Mouse (Mus musculus) neural tube, embryonic 15.5 days (tissue): Measurements from ENCODE around the gene Psma7. TPM values are rescaled to one million over a fixed set of nuclear protein-coding genes. Genes with fewer than 3 reads are reported as not detected.

Experiments used
- ATAC-seq: fragments of 200-750 bp; cut with Nextera tagmentation; 2 replicates; pipeline ENCODE4 v1.8.0; 2017; ENCODE audit warnings: mild to moderate bottlenecking, moderate TSS enrichment, moderate library complexity; ENCODE audit not compliant: low FRiP score
- H3K27ac ChIP-seq: fragments of 300-500 bp; sonication (generic); replicated peaks from 2 replicates; pipeline ENCODE4 v1.5.1; 2015; ENCODE audit warnings: mild to moderate bottlenecking, inconsistent platforms
- H3K27me3 ChIP-seq: fragments of 300-500 bp; sonication (generic); replicated peaks from 2 replicates; pipeline ENCODE4 v1.6.1; 2015; ENCODE audit warnings: inconsistent platforms
- H3K36me3 ChIP-seq: fragments of 300-500 bp; sonication (generic); 2 replicates; pipeline ENCODE4 v1.6.1; 2015; ENCODE audit warnings: inconsistent platforms
- H3K4me1 ChIP-seq: fragments of 300-500 bp; sonication (generic); 2 replicates; pipeline ENCODE4 v1.6.1; 2015; ENCODE audit warnings: inconsistent platforms
- H3K4me2 ChIP-seq: fragments of 300-500 bp; sonication (generic); 2 replicates; pipeline ENCODE4 v1.6.1; 2015; ENCODE audit warnings: inconsistent platforms, mild to moderate bottlenecking, moderate library complexity
- H3K4me3 ChIP-seq: fragments of 300-500 bp; sonication (generic); replicated peaks from 2 replicates; pipeline ENCODE4 v1.5.1; 2015; ENCODE audit warnings: mild to moderate bottlenecking, inconsistent platforms
- H3K9ac ChIP-seq: fragments of 300-500 bp; sonication (generic); replicated peaks from 2 replicates; pipeline ENCODE4 v1.6.1; 2015; ENCODE audit warnings: mild to moderate bottlenecking, inconsistent platforms
- H3K9me3 ChIP-seq: fragments of 300-500 bp; sonication (generic); replicated peaks from 2 replicates; pipeline ENCODE4 v1.6.1; 2016; ENCODE audit warnings: inconsistent platforms
- WGBS: fragments of 180-500 bp; shearing (Covaris S2); methylation state at CpG from one replicate; pipeline ENCODE4 v1.1.7; 2015; ENCODE audit warnings: mixed read lengths; 5-methylcytosine and 5-hydroxymethylcytosine counted together
- polyA plus RNA-seq: library from polyadenylated mRNA; unstranded; fragments of >200 nt; fragmentation: Nextera tagmentation; extraction: Ambion mirVana; gene quantifications from 2 replicates; pipeline ENCODE4 v1.2.1, GENCODE M21; 2015

Gene Psma7
- polyA plus RNA-seq, 1 experiment from 2014 or later, result 578 TPM

DNA sequence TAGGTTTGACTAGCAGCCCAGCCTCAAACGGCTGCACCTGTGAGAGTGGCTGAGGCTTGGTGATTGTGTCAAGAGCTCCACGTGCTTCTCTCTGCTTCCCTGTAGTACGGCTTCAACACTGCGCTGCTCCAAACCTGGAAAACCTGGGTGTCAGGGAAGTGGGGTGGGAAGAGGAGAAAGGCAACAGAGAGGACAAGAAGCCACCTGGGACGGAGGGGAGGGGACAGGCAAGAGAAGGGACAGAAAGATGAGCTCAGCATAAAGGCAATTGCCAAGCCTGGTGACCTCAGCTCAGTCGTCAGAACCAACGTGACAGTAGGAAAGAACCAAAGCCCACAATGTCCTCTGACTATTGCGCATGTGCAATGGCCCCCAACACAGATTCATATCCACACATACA is 21.3 kb downstream of the Psma7 start:
- Histone ChIP-seq H3K9ac (no peak overlapping the region), H3K27ac (no peak overlapping the region), H3K9me3 (no peaks in the 10 kb centered on the region), H3K4me2 (no peak overlapping the region), H3K4me3 (no peak overlapping the region), H3K36me3 (no peaks in the 10 kb centered on the region), H3K4me1 (peaks cover 9% of the 10 kb centered on the region), H3K27me3 (peaks cover 29% of the 10 kb centered on the region)
- 84% methylated on average over 8 of the region's 8 CpGs for WGBS
- no peak for ATAC-seq

DNA sequence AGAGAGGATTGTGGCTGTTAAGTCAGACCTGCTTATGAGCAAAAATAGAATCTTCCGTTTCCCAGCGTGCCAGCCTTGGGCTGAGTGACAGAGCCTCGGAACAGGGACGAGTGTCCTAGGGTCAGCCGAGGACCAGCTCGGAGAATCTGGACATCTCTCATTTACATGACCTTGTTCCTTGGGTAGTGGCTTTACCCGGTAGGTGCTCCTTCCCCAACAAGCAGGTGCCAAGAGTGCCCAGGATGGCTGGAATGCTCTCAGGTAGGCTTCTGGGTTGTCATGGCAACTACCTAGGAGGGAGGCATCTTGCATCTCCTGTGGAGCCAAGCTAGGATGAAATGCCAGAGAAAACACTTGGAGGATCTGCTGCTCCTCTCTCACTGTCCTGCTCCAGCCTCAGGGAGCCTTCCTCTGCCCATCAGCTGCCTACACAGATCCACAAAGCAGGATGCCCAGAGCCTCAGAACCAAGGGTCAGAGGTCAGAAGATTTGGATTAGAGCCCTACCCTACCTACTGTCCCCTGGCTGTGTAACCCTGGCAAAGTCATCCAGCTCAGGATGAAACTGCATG is 22.1 kb downstream of the Psma7 start:
- no peaks in the 10 kb centered on the region for H3K9me3 ChIP-seq
- H3K4me1 ChIP-seq, result peaks cover 7% of the 10 kb centered on the region
- H3K27ac ChIP-seq, result no peak overlapping the region
- H3K4me3 ChIP-seq, result no peak overlapping the region
- H3K4me2 ChIP-seq, result no peak overlapping the region
- ATAC-seq, result no peak
- WGBS, result 81% methylated on average over 7 of the region's 7 CpGs
- H3K36me3 ChIP-seq, result no peaks in the 10 kb centered on the region
- H3K9ac ChIP-seq, result no peak overlapping the region
- peaks cover 29% of the 10 kb centered on the region for H3K27me3 ChIP-seq

DNA sequence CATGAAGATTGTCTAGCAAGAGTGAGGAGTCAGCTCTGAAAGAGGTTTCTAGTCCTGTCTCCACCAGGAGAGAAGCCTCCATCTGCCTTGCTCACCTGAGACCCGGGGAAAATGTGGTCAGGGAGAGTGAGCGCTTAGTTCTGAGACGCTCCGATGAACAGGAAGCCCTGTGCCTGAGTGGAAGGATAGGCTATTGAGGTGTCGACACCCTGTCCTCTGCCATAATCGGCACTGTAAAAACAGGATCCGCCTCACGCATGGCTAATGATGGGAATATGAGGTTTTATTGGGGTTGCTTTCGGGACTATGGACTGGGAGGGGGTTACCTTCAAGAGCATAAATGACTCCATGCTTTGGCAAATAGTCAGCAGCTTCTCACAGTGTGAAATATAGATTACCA is 23.7 kb downstream of the Psma7 start:
- WGBS, result 68% methylated on average over 9 of the region's 9 CpGs
- Histone ChIP-seq H3K4me1 (peaks cover under 1% of the 10 kb centered on the region; the same call in 1 of the 2 replicates), H3K27ac (no peak overlapping the region), H3K4me2 (no peak overlapping the region), H3K9ac (no peak overlapping the region), H3K27me3 (peaks cover 29% of the 10 kb centered on the region), H3K4me3 (no peak overlapping the region), H3K36me3 (no peaks in the 10 kb centered on the region), H3K9me3 (no peaks in the 10 kb centered on the region)
- no peak for ATAC-seq

DNA sequence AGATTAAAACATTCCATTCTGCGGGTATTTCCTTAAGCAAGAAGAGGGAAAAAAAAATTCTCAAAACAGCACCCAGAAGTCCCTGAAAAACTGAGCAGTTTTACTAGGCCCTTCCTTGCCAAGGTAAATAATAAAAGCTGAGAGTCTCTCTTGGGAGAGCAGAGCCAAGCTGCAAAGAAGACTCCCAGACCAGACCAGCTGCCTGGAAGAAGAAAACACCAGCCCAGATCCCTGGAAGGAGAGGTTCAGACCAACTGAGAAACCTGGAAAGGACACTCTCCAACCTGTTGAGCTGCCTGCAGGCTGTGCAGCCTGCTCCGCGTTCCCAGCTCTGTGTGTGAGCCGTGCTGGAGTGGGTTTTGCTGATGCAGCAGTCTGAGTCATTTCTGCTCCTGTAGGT is 24.6 kb downstream of the Psma7 start:
- Histone ChIP-seq H3K4me2 (no peak overlapping the region), H3K27me3 (peaks cover 22% of the 10 kb centered on the region), H3K4me3 (no peak overlapping the region), H3K4me1 (no peaks in the 10 kb centered on the region), H3K9ac (no peak overlapping the region), H3K36me3 (no peaks in the 10 kb centered on the region), H3K9me3 (no peaks in the 10 kb centered on the region), H3K27ac (no peak overlapping the region)
- no peak for ATAC-seq
- 76% methylated on average over 4 of the region's 4 CpGs for WGBS

DNA sequence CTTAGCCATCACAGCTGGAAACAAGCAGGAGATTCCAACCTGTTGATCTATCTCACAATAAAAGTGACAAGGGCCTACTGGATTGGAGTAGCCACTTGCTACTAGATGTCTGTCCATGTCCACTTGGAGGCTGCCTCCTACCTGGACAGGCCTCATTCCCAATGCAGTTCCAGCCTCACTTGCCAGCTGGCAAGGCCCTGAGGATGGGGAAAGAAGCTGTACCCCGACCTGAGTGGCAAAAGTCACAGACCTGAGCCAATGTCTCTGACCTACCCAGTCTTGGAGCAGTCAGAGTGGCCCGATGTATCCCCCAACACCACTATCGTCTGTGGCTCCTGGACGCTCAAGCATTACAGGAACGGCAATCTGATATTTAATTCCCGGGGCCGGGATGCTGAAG is 28.5 kb downstream of the Psma7 start:
- H3K27ac ChIP-seq, result no peak overlapping the region
- 96% methylated on average over 7 of the region's 7 CpGs for WGBS
- H3K27me3 ChIP-seq, result no peaks in the 10 kb centered on the region
- H3K36me3 ChIP-seq, result no peaks in the 10 kb centered on the region
- ATAC-seq, result no peak
- H3K4me1 ChIP-seq, result no peaks in the 10 kb centered on the region
- no peak overlapping the region for H3K9ac ChIP-seq
- H3K9me3 ChIP-seq, result no peaks in the 10 kb centered on the region
- H3K4me3 ChIP-seq, result no peak overlapping the region
- H3K4me2 ChIP-seq, result no peak overlapping the region

DNA sequence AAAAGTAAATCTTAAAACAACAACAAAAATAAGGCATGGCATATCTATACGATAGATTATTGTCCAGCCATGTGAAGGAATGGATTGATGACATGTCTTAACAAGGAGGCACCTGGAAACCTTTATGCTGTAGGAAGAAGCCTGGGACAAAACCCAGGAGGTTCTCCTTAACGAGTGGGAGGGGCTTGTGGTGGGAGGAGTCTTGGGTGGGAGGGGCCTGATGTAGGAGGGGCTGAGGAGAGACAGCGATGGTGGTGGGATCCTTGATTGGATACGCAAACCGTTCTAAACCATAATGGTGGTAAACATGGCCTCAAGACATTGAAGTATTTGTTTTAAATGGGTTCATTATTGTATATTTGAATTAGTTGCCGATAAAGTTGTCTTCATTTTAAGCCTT is 30.9 kb downstream of the Psma7 start:
- no peak overlapping the region for H3K9ac ChIP-seq
- H3K4me1 ChIP-seq, result no peaks in the 10 kb centered on the region
- 79% methylated on average over 6 of the region's 6 CpGs for WGBS
- no peaks in the 10 kb centered on the region for H3K9me3 ChIP-seq
- H3K36me3 ChIP-seq, result no peaks in the 10 kb centered on the region
- H3K4me2 ChIP-seq, result no peak overlapping the region
- no peak for ATAC-seq
- no peak overlapping the region for H3K27ac ChIP-seq
- no peak overlapping the region for H3K4me3 ChIP-seq
- H3K27me3 ChIP-seq, result no peaks in the 10 kb centered on the region

DNA sequence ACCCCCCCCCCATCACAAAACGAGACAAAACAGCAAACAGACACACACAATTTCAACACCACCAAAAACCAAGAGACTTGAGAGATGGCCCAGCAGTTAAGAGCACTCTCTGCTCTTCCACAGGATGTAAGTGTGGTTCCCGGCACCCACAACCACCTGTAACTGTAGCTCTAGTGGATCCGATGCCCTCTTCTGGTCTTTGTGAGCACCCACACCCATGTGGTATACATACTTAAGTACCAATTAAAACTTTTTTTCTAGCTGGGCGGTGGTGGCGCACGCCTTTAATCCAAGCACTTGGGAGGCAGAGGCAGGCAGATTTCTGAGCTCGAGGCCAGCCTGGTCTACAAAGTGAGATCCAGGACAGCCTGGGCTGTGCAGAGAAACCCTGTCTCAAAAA is 31.5 kb downstream of the Psma7 start:
- no peak overlapping the region for H3K27ac ChIP-seq
- H3K27me3 ChIP-seq, result no peaks in the 10 kb centered on the region
- H3K36me3 ChIP-seq, result no peaks in the 10 kb centered on the region
- H3K4me1 ChIP-seq, result no peaks in the 10 kb centered on the region
- H3K4me2 ChIP-seq, result no peak overlapping the region
- 91% methylated on average over 7 of the region's 7 CpGs for WGBS
- H3K4me3 ChIP-seq, result no peak overlapping the region
- no peak for ATAC-seq
- H3K9me3 ChIP-seq, result no peaks in the 10 kb centered on the region
- no peak overlapping the region for H3K9ac ChIP-seq

DNA sequence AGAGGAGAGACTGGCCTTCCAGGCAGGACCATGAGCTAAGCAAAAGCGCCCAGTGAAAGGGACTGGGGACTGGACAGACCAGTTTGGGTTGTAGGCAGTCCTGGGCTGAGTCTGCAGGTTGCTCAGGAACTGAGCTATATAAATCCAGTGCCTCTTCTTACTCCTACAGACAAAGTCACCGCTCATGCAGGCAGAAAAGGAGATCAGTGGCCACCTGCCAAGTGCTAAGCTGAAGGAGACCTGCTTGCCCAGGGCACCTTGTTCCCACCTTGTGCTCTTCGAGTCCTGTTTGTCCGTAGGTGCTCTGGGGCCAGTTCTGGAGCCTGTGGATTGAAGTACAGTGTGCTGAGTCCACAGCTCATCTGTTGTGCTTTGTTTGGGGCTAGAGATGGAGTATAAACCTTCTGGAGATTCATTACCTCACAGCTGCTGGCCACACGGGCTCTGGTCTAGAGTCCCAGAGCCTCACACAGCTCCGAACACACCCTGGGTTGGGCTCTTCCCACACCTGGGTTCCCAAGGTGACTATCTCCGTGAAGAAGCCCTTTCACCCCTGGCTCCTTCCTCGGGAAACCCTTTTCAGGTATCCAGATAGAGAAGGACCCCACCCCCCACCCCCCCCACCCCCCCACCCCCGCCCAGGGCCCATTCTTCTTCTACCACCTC is 35.7 kb downstream of the Psma7 start:
- Histone ChIP-seq H3K9ac (no peak overlapping the region), H3K4me1 (no peaks in the 10 kb centered on the region), H3K27me3 (no peaks in the 10 kb centered on the region), H3K9me3 (no peaks in the 10 kb centered on the region), H3K27ac (no peak overlapping the region), H3K4me2 (no peak overlapping the region), H3K36me3 (no peaks in the 10 kb centered on the region), H3K4me3 (no peak overlapping the region)
- no peak for ATAC-seq
- WGBS, result 64% methylated on average over 9 of the region's 9 CpGs

DNA sequence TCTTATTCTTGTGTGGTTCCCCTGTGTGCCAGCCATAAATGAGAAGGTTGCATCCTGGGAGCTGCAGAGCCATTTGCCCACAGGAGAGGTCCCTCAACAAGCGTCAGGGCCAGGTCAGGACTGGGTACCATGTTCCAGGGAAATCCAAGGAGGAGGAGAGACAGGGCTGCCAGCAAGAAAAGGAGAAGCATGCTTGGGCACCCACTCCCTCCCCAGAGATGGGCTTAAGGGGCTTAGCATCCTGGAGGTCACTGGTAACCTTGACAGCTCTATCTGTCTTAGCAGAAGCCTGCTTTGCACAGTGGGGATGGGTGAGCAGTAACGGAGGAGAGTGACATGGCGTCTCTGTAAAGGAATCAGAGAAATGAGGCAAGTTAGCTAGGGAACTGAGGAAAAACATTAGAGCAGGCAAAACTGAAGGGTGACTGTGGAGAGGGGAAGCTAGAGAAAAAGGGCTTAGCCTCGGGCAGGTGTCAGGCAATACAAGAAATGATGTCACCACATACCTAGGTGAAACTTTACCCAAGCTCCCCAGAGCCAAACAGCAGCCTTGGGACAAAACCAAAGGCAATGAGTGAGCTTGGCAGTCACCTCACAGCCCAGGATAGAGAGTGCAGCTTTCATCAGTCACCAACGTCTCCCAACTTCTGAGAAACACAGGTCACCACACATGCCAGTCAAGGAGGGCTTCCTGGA is 36.4 kb downstream of the Psma7 start:
- no peaks in the 10 kb centered on the region for H3K9me3 ChIP-seq
- H3K27ac ChIP-seq, result no peak overlapping the region
- H3K4me1 ChIP-seq, result no peaks in the 10 kb centered on the region
- H3K9ac ChIP-seq, result no peak overlapping the region
- H3K27me3 ChIP-seq, result no peaks in the 10 kb centered on the region
- H3K4me3 ChIP-seq, result no peak overlapping the region
- ATAC-seq, result no peak
- no peak overlapping the region for H3K4me2 ChIP-seq
- no peaks in the 10 kb centered on the region for H3K36me3 ChIP-seq
- WGBS, result 76% methylated on average over 5 of the region's 5 CpGs

DNA sequence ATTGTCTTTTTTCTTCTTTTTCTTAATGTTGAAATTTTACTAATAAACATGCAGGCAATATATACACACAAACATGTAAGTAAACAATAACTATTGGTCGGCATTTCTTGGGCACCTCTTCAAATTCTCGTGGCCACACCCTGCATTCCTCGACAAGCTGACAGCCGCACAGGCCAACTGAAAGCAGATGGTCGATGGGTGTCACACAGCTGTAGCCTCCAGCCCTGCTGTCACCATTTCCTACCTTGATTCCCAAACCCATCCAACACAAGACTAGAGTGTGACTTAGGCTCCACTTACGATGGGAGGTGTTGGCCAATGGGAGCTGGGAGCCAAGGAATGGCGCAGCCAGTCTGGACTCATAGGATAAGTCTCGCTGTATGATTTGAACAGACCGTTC is 40.6 kb downstream of the Psma7 start:
- 89% methylated on average over 9 of the region's 9 CpGs for WGBS
- H3K9me3 ChIP-seq, result no peaks in the 10 kb centered on the region
- no peak overlapping the region for H3K9ac ChIP-seq
- H3K4me2 ChIP-seq, result no peak overlapping the region
- ATAC-seq, result no peak
- H3K27me3 ChIP-seq, result 0 out of 2 replicates have a peak, but pooled peaks cover 3% of the 10 kb centered on the region
- no peak overlapping the region for H3K27ac ChIP-seq
- H3K36me3 ChIP-seq, result no peaks in the 10 kb centered on the region
- no peak overlapping the region for H3K4me3 ChIP-seq
- H3K4me1 ChIP-seq, result no peaks in the 10 kb centered on the region

DNA sequence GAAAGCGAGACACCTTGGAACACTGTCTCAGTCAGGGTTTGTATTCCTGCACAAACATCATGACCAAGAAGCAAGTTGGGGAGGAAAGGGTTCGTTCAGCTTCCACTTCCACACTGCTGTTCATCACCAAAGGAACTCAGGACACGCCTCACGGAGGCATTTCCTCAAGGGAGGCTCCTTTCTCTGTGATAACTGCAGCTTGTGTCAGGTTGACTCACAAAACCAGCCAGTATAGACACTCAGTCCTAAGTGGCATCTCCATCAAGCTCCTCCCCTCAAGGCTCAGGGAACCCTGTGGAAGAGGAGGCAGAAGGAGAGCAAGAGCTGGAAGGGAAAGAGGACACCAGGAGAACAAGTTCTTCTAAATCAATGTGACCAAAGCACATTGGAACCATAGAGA is 43.8 kb downstream of the Psma7 start:
- no peaks in the 10 kb centered on the region for H3K9me3 ChIP-seq
- H3K9ac ChIP-seq, result no peak overlapping the region
- 73% methylated on average over 4 of the region's 4 CpGs for WGBS
- no peak overlapping the region for H3K27ac ChIP-seq
- no peak overlapping the region for H3K4me2 ChIP-seq
- H3K4me3 ChIP-seq, result no peak overlapping the region
- H3K27me3 ChIP-seq, result 0 out of 2 replicates have a peak, but pooled peaks cover 3% of the 10 kb centered on the region
- no peak for ATAC-seq
- no peaks in the 10 kb centered on the region for H3K36me3 ChIP-seq
- H3K4me1 ChIP-seq, result no peaks in the 10 kb centered on the region

DNA sequence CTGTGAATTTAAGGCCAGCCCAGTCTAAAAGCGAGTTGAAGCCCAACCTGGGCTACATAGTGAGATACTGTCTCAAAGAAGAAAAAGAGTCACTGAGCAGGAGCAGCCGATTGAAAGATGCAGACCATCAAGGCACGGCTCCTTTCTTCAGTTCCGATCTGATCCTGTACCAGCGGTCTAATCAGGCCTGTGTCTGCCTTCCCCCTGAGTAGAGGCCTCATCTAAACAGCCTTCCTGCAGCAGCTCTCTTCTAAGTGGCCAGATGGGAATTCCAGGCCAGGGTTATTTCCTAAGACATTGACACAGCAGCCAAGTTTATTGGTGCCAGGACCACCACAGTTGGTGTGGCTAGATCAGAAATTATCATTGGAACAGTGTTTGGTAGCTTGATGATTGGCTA is 49.2 kb downstream of the Psma7 start:
- 0 out of 2 replicates have a peak, but pooled peaks cover 3% of the 10 kb centered on the region for H3K27me3 ChIP-seq
- no peak overlapping the region for H3K27ac ChIP-seq
- 88% methylated on average over 5 of the region's 5 CpGs for WGBS
- H3K4me3 ChIP-seq, result no peak overlapping the region
- H3K9ac ChIP-seq, result no peak overlapping the region
- H3K36me3 ChIP-seq, result no peaks in the 10 kb centered on the region
- no peaks in the 10 kb centered on the region for H3K4me1 ChIP-seq
- no peak for ATAC-seq
- H3K4me2 ChIP-seq, result no peak overlapping the region
- H3K9me3 ChIP-seq, result no peaks in the 10 kb centered on the region
